Mouse (Mus musculus) lung, embryonic 16.5 days (tissue): ENCODE results near the gene Zc3hav1. TPM values are rescaled to one million over a fixed set of nuclear protein-coding genes. Genes with fewer than 3 reads are reported as not detected.

Experiments
- ATAC-seq: fragments of 200-750 bp; cut with Nextera tagmentation; 2 replicates; pipeline ENCODE4 v1.8.0; 2017; ENCODE audit warnings: low read depth, mild to moderate bottlenecking, moderate library complexity
- H3K27ac ChIP-seq: fragments of 300-500 bp; sonication (generic); 2 replicates; pipeline ENCODE4 v1.5.1; 2014; ENCODE audit warnings: mild to moderate bottlenecking, control low read depth, low read length
- H3K27me3 ChIP-seq: fragments of 300-500 bp; sonication (generic); 2 replicates; pipeline ENCODE4 v1.6.1; 2014; ENCODE audit warnings: low read depth, low read length, mixed read lengths; ENCODE audit not compliant: control insufficient read depth, insufficient read depth
- H3K36me3 ChIP-seq: fragments of 300-500 bp; sonication (generic); 2 replicates; pipeline ENCODE4 v1.6.1; 2014; ENCODE audit warnings: low read length; ENCODE audit not compliant: control insufficient read depth, insufficient read depth
- H3K4me1 ChIP-seq: fragments of 300-500 bp; sonication (generic); replicated peaks from 2 replicates; pipeline ENCODE4 v1.6.1; 2014; ENCODE audit warnings: low read length, mixed read lengths; ENCODE audit not compliant: control insufficient read depth, insufficient read depth
- H3K4me2 ChIP-seq: fragments of 300-500 bp; sonication (generic); 2 replicates; pipeline ENCODE4 v1.6.1; 2014; ENCODE audit warnings: low read depth, low read length, control low read depth
- H3K4me3 ChIP-seq: fragments of 300-500 bp; sonication (generic); 2 replicates; pipeline ENCODE4 v1.5.1; 2014; ENCODE audit warnings: mild to moderate bottlenecking, low read length, control low read depth
- H3K9ac ChIP-seq: fragments of 300-500 bp; sonication (generic); 2 replicates; pipeline ENCODE4 v1.6.1; 2014; ENCODE audit warnings: low read length, control low read depth
- H3K9me3 ChIP-seq: fragments of 300-500 bp; sonication (generic); 2 replicates; pipeline ENCODE4 v1.6.1; 2016; ENCODE audit warnings: low read length; ENCODE audit not compliant: control insufficient read depth
- WGBS: fragments of 180-500 bp; shearing (Covaris S2); extraction: QIAGEN DNeasy Blood & Tissue Kit; methylation state at CpG from one replicate; pipeline ENCODE4 v1.1.7; 2014; 5-methylcytosine and 5-hydroxymethylcytosine counted together
- polyA plus RNA-seq: library from polyadenylated mRNA; unstranded; fragments of >200 nt; fragmentation: Nextera tagmentation; extraction: Ambion mirVana; gene quantifications from 2 replicates; pipeline ENCODE4 v1.2.1, GENCODE M21; 2015

Zc3hav1 gene
- polyA plus RNA-seq, 1 experiment from 2014 or later = 8.0 TPM

GRCm38 (mm10) chr6:38264466-38264865, 89.9 kb downstream of the Zc3hav1 start:
- Histone ChIP-seq H3K4me2 (no peak overlapping the region), H3K4me3 (no peak overlapping the region), H3K36me3 (no peaks in the 10 kb centered on the region), H3K4me1 (no peaks in the 10 kb centered on the region), H3K9ac (no peak overlapping the region), H3K27ac (no peak overlapping the region), H3K9me3 (no peaks in the 10 kb centered on the region), H3K27me3 (no peaks in the 10 kb centered on the region)
- no peak for ATAC-seq
- WGBS = 64% methylated on average over 7 of the region's 7 CpGs

DNA sequence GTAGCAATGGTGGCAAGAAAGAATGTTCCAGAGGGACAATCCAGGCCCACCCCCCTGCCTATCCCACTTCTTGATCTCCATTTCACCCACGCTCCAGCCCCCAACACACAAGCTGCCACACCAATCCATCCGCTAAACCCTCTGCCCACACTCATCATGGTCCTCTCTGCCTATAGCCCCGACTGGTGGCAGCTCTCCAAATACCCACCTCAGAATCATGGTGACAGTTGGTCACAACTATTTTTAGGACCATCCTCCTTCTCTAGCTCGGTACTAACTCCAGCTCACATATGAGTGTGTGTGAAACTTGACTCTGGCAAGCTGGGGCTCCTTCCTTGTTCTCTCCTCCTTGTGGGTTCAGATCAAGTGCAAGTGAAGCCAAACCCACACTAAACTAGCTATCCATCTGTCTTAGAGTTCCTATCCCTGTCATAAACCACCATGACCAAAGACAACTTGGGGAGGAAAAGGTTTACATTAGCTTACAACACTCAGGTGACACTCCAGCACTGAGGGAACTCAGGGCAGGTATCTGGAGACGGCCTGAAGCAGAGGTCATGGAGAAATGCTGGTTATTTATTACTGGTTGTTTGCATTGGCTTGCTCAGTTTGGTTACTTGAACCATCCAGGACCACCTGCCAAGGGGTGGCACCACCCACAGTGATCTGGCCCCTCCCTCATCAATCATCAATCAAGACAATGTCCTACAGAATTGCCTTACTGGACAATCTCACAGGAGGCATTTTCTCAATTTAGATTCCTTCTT, 90.8 kb downstream of the Zc3hav1 start:
- H3K36me3 ChIP-seq = no peaks in the 10 kb centered on the region
- H3K9ac ChIP-seq = no peak overlapping the region
- ATAC-seq = no peak
- no peaks in the 10 kb centered on the region for H3K4me1 ChIP-seq
- H3K4me3 ChIP-seq = no peak overlapping the region
- 61% methylated on average over 5 of the region's 5 CpGs for WGBS
- H3K9me3 ChIP-seq = no peaks in the 10 kb centered on the region
- no peaks in the 10 kb centered on the region for H3K27me3 ChIP-seq
- no peak overlapping the region for H3K27ac ChIP-seq
- H3K4me2 ChIP-seq = no peak overlapping the region

DNA sequence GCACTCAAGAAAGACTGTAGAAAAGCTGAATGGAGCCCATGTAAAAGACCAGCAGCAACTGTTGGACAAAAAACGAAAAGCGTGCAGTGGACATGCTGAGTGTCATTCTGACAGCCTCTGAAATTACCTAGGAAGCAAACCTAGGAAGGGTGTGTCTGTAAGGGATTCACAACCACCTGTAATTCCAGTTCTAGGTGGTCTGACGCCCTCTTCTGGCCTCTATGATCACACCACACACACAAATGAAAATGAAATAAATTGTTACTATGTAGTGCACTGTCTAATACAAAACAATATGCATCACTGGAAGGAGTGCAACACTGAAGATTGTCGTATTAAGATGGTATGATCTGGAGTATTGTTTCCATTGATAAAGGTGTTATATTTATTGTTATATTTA, 92.5 kb downstream of the Zc3hav1 start:
- whole genome bisulfite sequencing = 68% methylated on average over 4 of the region's 4 CpGs
- H3K36me3 ChIP-seq = no peaks in the 10 kb centered on the region
- H3K27me3 ChIP-seq = no peaks in the 10 kb centered on the region
- no peak overlapping the region for H3K27ac ChIP-seq
- no peaks in the 10 kb centered on the region for H3K9me3 ChIP-seq
- H3K4me1 ChIP-seq = no peaks in the 10 kb centered on the region
- no peak overlapping the region for H3K4me3 ChIP-seq
- H3K9ac ChIP-seq = no peak overlapping the region
- no peak for ATAC-seq
- H3K4me2 ChIP-seq = no peak overlapping the region

- ATAC-seq = no peak
- Histone ChIP-seq H3K4me1 (peaks cover 10% of the 10 kb centered on the region), H3K36me3 (no peaks in the 10 kb centered on the region), H3K4me3 (no peak overlapping the region), H3K27ac (no peak overlapping the region), H3K9ac (no peak overlapping the region), H3K9me3 (no peaks in the 10 kb centered on the region), H3K4me2 (no peak overlapping the region), H3K27me3 (no peaks in the 10 kb centered on the region)
- 92% methylated on average over 8 of the region's 8 CpGs for WGBS
Observed at GRCm38 (mm10) chr6:38257506-38257905, 96.9 kb downstream of the Zc3hav1 start.

DNA sequence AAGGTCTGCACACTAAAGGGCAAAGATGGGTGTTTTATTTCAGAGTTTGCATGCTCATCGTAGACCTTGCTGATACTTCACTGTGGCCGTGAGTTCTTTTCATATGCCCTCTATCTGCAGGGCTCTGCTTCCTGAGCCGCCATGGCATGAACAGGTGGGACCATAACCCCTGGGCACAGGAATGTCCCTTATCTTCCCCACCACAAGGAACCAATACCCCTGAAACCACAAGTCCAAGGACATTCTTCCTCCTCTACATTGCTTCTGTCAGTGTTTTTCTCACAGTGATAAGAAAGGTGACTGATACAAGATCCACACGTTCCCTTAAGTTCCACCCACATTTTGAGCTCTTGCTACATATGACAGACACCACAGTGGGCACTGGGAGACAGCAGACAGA, 97.6 kb downstream of the Zc3hav1 start:
- H3K9ac ChIP-seq = no peak overlapping the region
- ATAC-seq = no peak
- 82% methylated on average over 4 of the region's 4 CpGs for WGBS

DNA sequence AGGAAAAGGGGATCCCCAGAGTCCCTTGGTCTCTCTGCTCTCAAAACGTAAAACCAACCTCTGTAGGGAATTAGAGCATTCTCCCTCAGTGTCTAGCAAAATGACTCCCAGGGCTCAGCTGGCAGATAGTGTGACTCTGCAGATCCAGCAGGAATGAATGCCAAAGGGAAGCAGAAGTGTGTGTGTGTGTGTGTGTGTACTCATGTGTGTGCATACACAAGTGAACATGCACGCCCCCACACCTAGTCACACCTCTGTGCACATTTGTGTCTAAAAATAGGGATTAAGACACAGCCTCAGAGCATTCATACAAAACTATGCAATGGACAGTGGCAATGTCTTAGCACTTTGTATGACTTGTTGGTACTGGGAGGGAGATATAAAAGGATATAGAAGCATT, 98.6 kb downstream of the Zc3hav1 start:
- no peak overlapping the region for H3K9ac ChIP-seq
- H3K27ac ChIP-seq = no peak overlapping the region
- H3K36me3 ChIP-seq = no peaks in the 10 kb centered on the region
- peaks cover 17% of the 10 kb centered on the region for H3K4me1 ChIP-seq
- ATAC-seq = no peak
- 77% methylated on average over 2 of the region's 2 CpGs for WGBS
- no peaks in the 10 kb centered on the region for H3K9me3 ChIP-seq
- no peak overlapping the region for H3K4me3 ChIP-seq
- H3K4me2 ChIP-seq = no peak overlapping the region
- no peaks in the 10 kb centered on the region for H3K27me3 ChIP-seq

More for the DNA sequence above, 97.6 kb downstream of the Zc3hav1 start:
- H3K27ac ChIP-seq = no peak overlapping the region
- H3K9me3 ChIP-seq = no peaks in the 10 kb centered on the region
- peaks cover 17% of the 10 kb centered on the region for H3K4me1 ChIP-seq
- no peaks in the 10 kb centered on the region for H3K27me3 ChIP-seq
- H3K36me3 ChIP-seq = no peaks in the 10 kb centered on the region
- H3K4me3 ChIP-seq = no peak overlapping the region
- H3K4me2 ChIP-seq = no peak overlapping the region

Other genes starting within 250 kb of the Zc3hav1 start
- gene Tmem213, start 245.3 kb downstream of the Zc3hav1 start, polyA plus RNA-seq = 133 and 163 TPM in 2 replicates
- gene Atp6v0a4, start 230.0 kb downstream of the Zc3hav1 start, polyA plus RNA-seq = 10.5 and 15.8 TPM in 2 replicates
- 2.6 and 2.9 TPM in 2 replicates for gene D630045J12Rik, start 100.6 kb downstream of the Zc3hav1 start, polyA plus RNA-seq
- gene Zc3hav1l, start 55.3 kb downstream of the Zc3hav1 start, polyA plus RNA-seq = 7.3 and 8.7 TPM in 2 replicates
- gene Ttc26, start 26.9 kb upstream of the Zc3hav1 start, polyA plus RNA-seq = 7.9 and 8.3 TPM in 2 replicates
- 11.2 and 14.1 TPM in 2 replicates for gene Ubn2, start 79.3 kb upstream of the Zc3hav1 start, polyA plus RNA-seq
- gene Fmc1, start 178.9 kb upstream of the Zc3hav1 start, polyA plus RNA-seq = 108 and 118 TPM in 2 replicates
- gene Luc7l2, start 196.7 kb upstream of the Zc3hav1 start, polyA plus RNA-seq = 40.8 and 44.2 TPM in 2 replicates